ENCODE assay signal across 13 mouse cellular contexts in the genomic region with DNA sequence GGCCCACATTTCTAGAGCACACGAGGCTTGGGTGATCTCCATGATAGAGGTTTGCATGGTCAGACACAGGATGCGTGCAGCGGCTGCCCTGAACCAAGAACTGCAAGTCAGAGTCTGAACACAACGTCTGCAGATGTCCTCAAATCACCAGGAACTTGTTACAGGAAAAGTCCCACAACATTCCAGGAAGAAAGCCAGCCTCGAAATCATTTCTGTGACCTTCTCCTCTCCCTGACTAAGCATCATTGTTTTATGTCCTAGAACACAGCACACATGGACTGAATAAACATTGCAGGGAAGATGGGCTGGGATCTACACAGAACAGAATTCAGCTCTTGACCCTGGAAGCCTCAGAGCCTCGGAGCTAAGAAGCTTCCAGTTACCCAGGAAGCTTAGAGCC.
DNase-seq lines count a peak whose midpoint lies in the region; ATAC-seq lines count a peak whose summit lies in the region.
"Had no signal": no experiment of that assay in that cellular context is flagged by ENCODE, and none has a peak within 500 bp of the region (broad histone marks: within the 10 kb centered on the region; RNA-seq: fewer than 3 reads in every experiment).

No protein-coding gene starts in this region.

- H3K9ac ChIP-seq in heart, embryonic 12.5 days, result no peak overlapping the region
- H3K9ac ChIP-seq: lung, embryonic 15.5 days; midbrain, embryonic 15.5 days; neural tube, embryonic 13.5 days had no signal

- H3K36me3 ChIP-seq in heart, embryonic 12.5 days, result no peaks in the 10 kb centered on the region
- H3K36me3 ChIP-seq in forebrain, embryonic 10.5 days (replicated peaks), result no peaks in the 10 kb centered on the region
- H3K36me3 ChIP-seq: lung, embryonic 15.5 days; midbrain, embryonic 15.5 days; neural tube, embryonic 13.5 days had no signal

- H3K4me2 ChIP-seq in heart, embryonic 12.5 days, result no peak overlapping the region
- H3K4me2 ChIP-seq: lung, embryonic 15.5 days; midbrain, embryonic 15.5 days; neural tube, embryonic 13.5 days had no signal

- H3K27ac ChIP-seq in heart, embryonic 12.5 days (ENCODE audit: poor library complexity, severe bottlenecking), result no peak overlapping the region
- no peak overlapping the region for H3K27ac ChIP-seq in forebrain, embryonic 10.5 days
- H3K27ac ChIP-seq: hindbrain, postnatal 0 days; lung, embryonic 15.5 days; midbrain, embryonic 15.5 days; neural tube, embryonic 13.5 days had no signal

- WGBS in heart, embryonic 12.5 days, result 49% methylated on average over 6 of the region's 6 CpGs
- WGBS in forebrain, embryonic 10.5 days, result 79% methylated on average over 6 of the region's 6 CpGs

- no peaks in the 10 kb centered on the region for H3K9me3 ChIP-seq in heart, embryonic 12.5 days (replicated peaks)
- H3K9me3 ChIP-seq in forebrain, embryonic 10.5 days, result no peaks in the 10 kb centered on the region
- H3K9me3 ChIP-seq: lung, embryonic 15.5 days; midbrain, embryonic 15.5 days; neural tube, embryonic 13.5 days had no signal

- no peaks in the 10 kb centered on the region for H3K27me3 ChIP-seq in heart, embryonic 12.5 days (replicated peaks)
- H3K27me3 ChIP-seq in forebrain, embryonic 10.5 days (ENCODE audit: poor library complexity, severe bottlenecking), result no peaks in the 10 kb centered on the region
- H3K27me3 ChIP-seq: lung, embryonic 15.5 days; midbrain, embryonic 15.5 days; neural tube, embryonic 13.5 days had no signal

- no peak overlapping the region for H3K4me3 ChIP-seq in heart, embryonic 12.5 days
- H3K4me3 ChIP-seq in forebrain, embryonic 10.5 days, result no peak overlapping the region
- H3K4me3 ChIP-seq: lung, embryonic 15.5 days; midbrain, embryonic 15.5 days; neural tube, embryonic 13.5 days had no signal

- DNase-seq in heart, adult 18-20 months, result peak; percentile 70 to 78
- DNase-seq in 3T3-L1 (ENCODE audit: low read depth, low spot score), result peak; percentile 78
- peak; percentile 15 to 28 for DNase-seq in gastrocnemius, adult 8-10 months (ENCODE audit: low spot score in 2 of 2)
- peak; percentile 67 for DNase-seq in kidney, postnatal 10 days
- no peak for DNase-seq in thymus, postnatal 10 days (ENCODE audit: low spot score in 2 of 2)
- no peak for DNase-seq in forebrain, embryonic 10.5 days (ENCODE audit: extremely low spot score, low spot score)
- DNase-seq: adrenal gland, postnatal 14 days; thymus, postnatal 36 days had no signal

- no peak for ATAC-seq in heart, embryonic 12.5 days (ENCODE audit: insufficient number of reproducible peaks, low FRiP score)
- ATAC-seq: hindbrain, postnatal 0 days; midbrain, embryonic 15.5 days had no signal

- peaks cover 29% of the 10 kb centered on the region for H3K4me1 ChIP-seq in heart, embryonic 12.5 days (replicated peaks)
- peaks cover 13% of the 10 kb centered on the region for H3K4me1 ChIP-seq in forebrain, embryonic 10.5 days

Comparison
In these comparisons a context has a peak if more than half of its experiments do, and no peak if none do; other contexts are left out.
1. DNase-seq: peak in heart, adult 18-20 months (2 of 2), 3T3-L1 (single experiment), gastrocnemius, adult 8-10 months (2 of 2) and kidney, postnatal 10 days (single experiment); none in thymus, postnatal 10 days (0 of 2) and forebrain, embryonic 10.5 days (single experiment).